Mouse (Mus musculus) embryonic facial prominence, embryonic 10.5 days (tissue): ENCODE data around the gene Rftn1. TPM values are rescaled to one million over a fixed set of nuclear protein-coding genes. Genes with fewer than 3 reads are reported as not detected.
"Not testable (repeated sequence)": the region's sequence is repeated elsewhere in the genome, so short reads cannot be mapped to it uniquely, and the experiment has no call there.

Experiments
- DNase-seq: peaks from one replicate; pipeline ENCODE4 v3.0.0-alpha.2; 2017; ENCODE audit warnings: low spot score
- H3K27ac ChIP-seq: fragments of 300-500 bp; sonication (generic); replicated peaks from 2 replicates; pipeline ENCODE4 v1.5.1; 2016; ENCODE audit warnings: mild to moderate bottlenecking
- H3K27me3 ChIP-seq: fragments of 300-500 bp; sonication (generic); replicated peaks from 2 replicates; pipeline ENCODE4 v1.6.1; 2016; ENCODE audit warnings: low read depth, mild to moderate bottlenecking; ENCODE audit not compliant: poor library complexity, severe bottlenecking
- H3K36me3 ChIP-seq: fragments of 300-500 bp; sonication (generic); replicated peaks from 2 replicates; pipeline ENCODE4 v1.6.1; 2016; ENCODE audit warnings: mild to moderate bottlenecking, moderate library complexity
- H3K4me1 ChIP-seq: fragments of 300-500 bp; sonication (generic); 2 replicates; pipeline ENCODE4 v1.6.1; 2016
- H3K4me3 ChIP-seq: fragments of 300-500 bp; sonication (generic); 2 replicates; pipeline ENCODE4 v1.5.1; 2016; ENCODE audit warnings: mild to moderate bottlenecking, moderate library complexity
- H3K9me3 ChIP-seq: fragments of 300-500 bp; sonication (generic); 2 replicates; pipeline ENCODE4 v1.6.1; 2016; ENCODE audit warnings: mild to moderate bottlenecking
- WGBS: fragments of 180-500 bp; shearing (Covaris S2); methylation state at CpG from one replicate; pipeline ENCODE4 v1.1.7; 2016; 5-methylcytosine and 5-hydroxymethylcytosine counted together
- polyA plus RNA-seq: library from polyadenylated mRNA; unstranded; fragments of >200 nt; fragmentation: Nextera tagmentation; extraction: Ambion mirVana; gene quantifications from 2 replicates; pipeline ENCODE4 v1.2.1, GENCODE M21; 2016

Rftn1 gene
- polyA plus RNA-seq, 1 experiment from 2014 or later, result 6.6 TPM

GRCm38 (mm10) chr17:50215104-50215503, 24.6 kb upstream of the Rftn1 start:
- no peaks in the 10 kb centered on the region for H3K36me3 ChIP-seq
- H3K27ac ChIP-seq, result no peak overlapping the region
- no peak for DNase-seq
- H3K9me3 ChIP-seq, result no peaks in the 10 kb centered on the region
- H3K27me3 ChIP-seq, result no peaks in the 10 kb centered on the region
- 94% methylated on average over 6 of the region's 6 CpGs for WGBS
- no peak overlapping the region for H3K4me3 ChIP-seq
- no peaks in the 10 kb centered on the region for H3K4me1 ChIP-seq

GRCm38 (mm10) chr17:50213117-50213516, 22.6 kb upstream of the Rftn1 start:
- no peak overlapping the region for H3K4me3 ChIP-seq
- H3K27ac ChIP-seq, result no peak overlapping the region
- H3K9me3 ChIP-seq, result no peaks in the 10 kb centered on the region
- no peaks in the 10 kb centered on the region for H3K36me3 ChIP-seq
- H3K4me1 ChIP-seq, result no peaks in the 10 kb centered on the region
- no peak for DNase-seq
- no peaks in the 10 kb centered on the region for H3K27me3 ChIP-seq
- WGBS, result 87% methylated on average over 4 of the region's 4 CpGs

- Histone ChIP-seq H3K27ac (no peak overlapping the region), H3K4me1 (no peaks in the 10 kb centered on the region), H3K4me3 (no peak overlapping the region), H3K9me3 (no peaks in the 10 kb centered on the region), H3K36me3 (no peaks in the 10 kb centered on the region), H3K27me3 (no peaks in the 10 kb centered on the region)
- 94% methylated on average over 7 of the region's 7 CpGs for WGBS
- no peak for DNase-seq
Measured at GRCm38 (mm10) chr17:50211816-50212215, 21.3 kb upstream of the Rftn1 start.

- Histone ChIP-seq H3K4me1 (no peaks in the 10 kb centered on the region), H3K4me3 (no peak overlapping the region), H3K9me3 (no peaks in the 10 kb centered on the region), H3K36me3 (no peaks in the 10 kb centered on the region), H3K27me3 (no peaks in the 10 kb centered on the region), H3K27ac (no peak overlapping the region)
- 90% methylated on average over 6 of the region's 6 CpGs for WGBS
- no peak for DNase-seq
Measured at GRCm38 (mm10) chr17:50209831-50210230, 19.4 kb upstream of the Rftn1 start.

DNA sequence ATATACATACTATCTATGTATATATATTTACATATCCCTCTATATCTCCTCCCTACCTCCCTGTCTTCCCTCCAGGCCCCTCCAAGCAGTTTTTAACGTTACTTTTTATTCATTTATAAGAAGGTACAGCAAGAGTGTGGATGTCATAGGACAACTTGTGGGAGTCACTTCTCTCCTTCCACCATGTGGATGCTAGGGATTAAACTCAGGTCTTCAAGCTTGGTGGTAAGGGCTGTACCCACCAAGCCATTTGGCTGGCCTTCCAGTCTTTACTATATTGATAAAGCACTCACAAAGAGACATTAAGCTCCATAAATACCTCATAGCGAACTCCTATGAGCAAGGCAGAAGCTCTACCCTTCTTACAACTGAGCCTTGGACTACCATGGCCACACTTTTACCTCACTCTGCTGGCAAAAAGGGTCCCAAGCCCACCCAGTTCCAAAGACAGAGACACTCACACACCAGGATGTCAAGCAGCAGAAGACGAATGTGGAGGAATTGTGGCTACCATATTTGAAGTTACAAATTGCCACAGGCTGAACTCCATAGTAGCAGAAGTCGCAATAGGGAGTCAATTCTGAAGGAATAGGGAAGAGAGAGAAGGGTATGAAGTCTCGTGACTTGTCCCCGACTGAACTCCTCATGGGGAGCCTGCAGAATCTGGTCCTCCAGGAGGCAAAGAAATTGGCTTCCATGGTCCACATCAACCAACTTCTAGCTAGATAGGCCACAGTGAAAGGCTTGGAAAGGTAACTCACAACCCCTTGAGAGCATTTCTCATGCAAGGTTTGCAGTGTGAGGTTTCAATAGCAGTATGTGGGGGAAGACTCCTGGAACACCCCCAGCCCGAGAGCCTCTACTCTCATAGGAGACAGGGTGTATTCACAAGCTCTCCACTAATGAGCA, 17.9 kb upstream of the Rftn1 start:
- Histone ChIP-seq H3K27me3 (no peaks in the 10 kb centered on the region), H3K4me1 (no peaks in the 10 kb centered on the region), H3K27ac (no peak overlapping the region), H3K9me3 (no peaks in the 10 kb centered on the region), H3K36me3 (no peaks in the 10 kb centered on the region), H3K4me3 (no peak overlapping the region)
- 88% methylated on average over 7 of the region's 7 CpGs for WGBS
- DNase-seq, result no peak

- H3K27ac ChIP-seq, H3K36me3 ChIP-seq, H3K4me3 ChIP-seq, H3K4me1 ChIP-seq, H3K27me3 ChIP-seq, H3K9me3 ChIP-seq, DNase-seq: not testable (repeated sequence)
- 94% methylated on average over 1 of the region's 1 CpGs for WGBS
Measured at GRCm38 (mm10) chr17:50206262-50206661, 15.8 kb upstream of the Rftn1 start.

DNA sequence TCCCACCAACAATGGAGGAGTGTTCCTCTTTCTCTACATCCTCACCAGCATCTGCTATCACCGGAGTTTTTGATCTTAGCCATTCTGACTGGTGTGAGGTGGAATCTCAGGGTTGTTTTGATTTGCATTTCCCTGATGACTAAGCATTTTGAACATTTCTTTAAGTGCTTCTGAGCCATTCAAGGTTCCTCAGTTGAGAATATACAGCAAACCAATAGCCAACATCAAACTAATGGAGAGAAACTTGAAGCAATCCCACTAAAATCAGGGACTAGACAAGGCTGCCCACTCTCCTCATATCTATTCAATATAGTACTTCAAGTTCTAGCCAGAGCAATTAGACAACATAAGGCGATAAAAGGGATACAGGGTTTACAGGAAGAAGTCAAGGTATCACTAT, 15.4 kb upstream of the Rftn1 start:
- not testable (repeated sequence) for H3K27ac ChIP-seq, H3K4me3 ChIP-seq, H3K4me1 ChIP-seq, DNase-seq, H3K9me3 ChIP-seq, H3K36me3 ChIP-seq, H3K27me3 ChIP-seq
- WGBS, result 84% methylated on average over 2 of the region's 2 CpGs

- DNase-seq, result no peak
- H3K36me3 ChIP-seq, result no peaks in the 10 kb centered on the region
- H3K4me1 ChIP-seq, result no peaks in the 10 kb centered on the region
- no peak overlapping the region for H3K27ac ChIP-seq
- no peaks in the 10 kb centered on the region for H3K27me3 ChIP-seq
- no peaks in the 10 kb centered on the region for H3K9me3 ChIP-seq
- H3K4me3 ChIP-seq, result no peak overlapping the region
- WGBS, result 72% methylated on average over 1 of the region's 1 CpGs
Measured at GRCm38 (mm10) chr17:50205152-50205782, 14.8 kb upstream of the Rftn1 start.

DNA sequence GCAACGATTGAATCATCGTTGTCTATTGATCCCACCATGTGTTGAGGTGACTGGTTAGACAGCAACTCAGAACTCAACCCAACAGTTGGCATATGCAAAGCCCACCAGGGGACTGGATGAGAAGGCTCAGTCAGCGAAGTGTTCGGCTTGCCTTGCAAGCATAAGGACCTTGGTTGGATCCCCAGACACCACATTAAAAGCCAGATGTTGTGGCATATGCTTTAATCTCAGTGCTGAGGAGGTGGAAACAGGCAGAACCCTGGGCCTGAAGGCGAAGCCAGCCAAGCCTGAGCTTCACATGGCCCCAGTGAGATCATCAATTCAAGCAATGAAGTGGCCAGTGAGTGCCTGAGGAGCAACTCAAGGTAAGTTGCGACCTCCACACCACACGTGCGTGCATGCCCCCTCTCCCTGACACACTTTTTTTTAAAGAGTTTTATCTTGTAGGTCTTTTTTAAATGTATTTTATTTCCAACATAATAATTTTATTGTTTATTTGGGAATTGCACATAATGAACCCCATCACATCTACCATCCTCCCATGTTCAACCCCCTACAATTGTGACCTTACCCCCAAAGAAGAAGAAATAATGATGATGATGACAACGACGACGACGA, 11.5 kb upstream of the Rftn1 start:
- WGBS, result 92% methylated on average over 12 of the region's 12 CpGs
- no peaks in the 10 kb centered on the region for H3K36me3 ChIP-seq
- no peak overlapping the region for H3K27ac ChIP-seq
- H3K4me1 ChIP-seq, result no peaks in the 10 kb centered on the region
- no peak overlapping the region for H3K4me3 ChIP-seq
- H3K9me3 ChIP-seq, result no peaks in the 10 kb centered on the region
- H3K27me3 ChIP-seq, result 0 out of 2 replicates have a peak, but pooled peaks cover 4% of the 10 kb centered on the region
- DNase-seq, result no peak

- Histone ChIP-seq H3K36me3 (no peaks in the 10 kb centered on the region), H3K27me3 (peaks cover 7% of the 10 kb centered on the region; the same call in 1 of the 2 replicates), H3K4me1 (peaks cover 7% of the 10 kb centered on the region; the same call in 1 of the 2 replicates), H3K9me3 (no peaks in the 10 kb centered on the region), H3K4me3 (no peak overlapping the region), H3K27ac (no peak overlapping the region)
- WGBS, result 85% methylated on average over 8 of the region's 8 CpGs
- no peak for DNase-seq
Measured at GRCm38 (mm10) chr17:50199075-50199850, 8.8 kb upstream of the Rftn1 start.

DNA sequence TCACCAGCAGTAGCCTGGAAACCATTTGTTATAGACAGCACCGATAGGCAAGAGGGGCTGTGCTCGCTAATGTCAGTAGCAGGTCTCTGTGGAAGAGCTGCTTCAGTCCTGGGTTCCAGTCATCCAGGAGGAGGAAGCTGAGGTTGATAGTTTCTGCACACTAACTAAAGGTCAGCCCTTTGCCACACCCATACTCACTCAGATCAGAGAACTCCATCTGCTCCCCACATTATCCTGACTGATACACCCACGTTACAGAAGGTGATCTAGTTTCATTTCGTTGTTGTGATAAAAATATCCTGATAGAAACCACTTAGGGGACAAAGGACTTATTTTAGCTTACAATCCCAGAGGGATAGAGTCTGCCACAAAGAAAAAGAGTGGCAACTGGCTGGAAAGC, 7.1 kb upstream of the Rftn1 start:
- Histone ChIP-seq H3K4me3 (no peak overlapping the region), H3K36me3 (no peaks in the 10 kb centered on the region), H3K27me3 (peaks cover 21% of the 10 kb centered on the region), H3K27ac (no peak overlapping the region), H3K4me1 (peaks cover 10% of the 10 kb centered on the region; the same call in 1 of the 2 replicates), H3K9me3 (no peaks in the 10 kb centered on the region)
- 89% methylated on average over 4 of the region's 4 CpGs for WGBS
- no peak for DNase-seq

- 35% methylated on average over 10 of the region's 10 CpGs for whole genome bisulfite sequencing
- Histone ChIP-seq H3K36me3 (no peaks in the 10 kb centered on the region), H3K9me3 (no peaks in the 10 kb centered on the region), H3K27ac (no peak overlapping the region), H3K4me3 (no peak overlapping the region), H3K27me3 (peaks cover 36% of the 10 kb centered on the region), H3K4me1 (peaks cover 14% of the 10 kb centered on the region; the same call in 1 of the 2 replicates)
- peak; percentile 23 for DNase-seq
Measured at GRCm38 (mm10) chr17:50196005-50196672, 5.7 kb upstream of the Rftn1 start.
